Mouse (Mus musculus) ES-E14 (cell line): Measurements from ENCODE around the gene Hddc3.

ENCODE experiments used
- CHD2 ChIP-seq: IDR thresholded peaks from 2 replicates; pipeline ENCODE4 v1.6.1; 2014; ENCODE audit warnings: mild to moderate bottlenecking, low read depth, low read length, inconsistent platforms
- MAFK ChIP-seq: IDR thresholded peaks from 2 replicates; pipeline ENCODE4 v1.6.1; 2014; ENCODE audit warnings: mild to moderate bottlenecking, low read depth, low read length, inconsistent platforms; ENCODE audit not compliant: insufficient read depth

DNA sequence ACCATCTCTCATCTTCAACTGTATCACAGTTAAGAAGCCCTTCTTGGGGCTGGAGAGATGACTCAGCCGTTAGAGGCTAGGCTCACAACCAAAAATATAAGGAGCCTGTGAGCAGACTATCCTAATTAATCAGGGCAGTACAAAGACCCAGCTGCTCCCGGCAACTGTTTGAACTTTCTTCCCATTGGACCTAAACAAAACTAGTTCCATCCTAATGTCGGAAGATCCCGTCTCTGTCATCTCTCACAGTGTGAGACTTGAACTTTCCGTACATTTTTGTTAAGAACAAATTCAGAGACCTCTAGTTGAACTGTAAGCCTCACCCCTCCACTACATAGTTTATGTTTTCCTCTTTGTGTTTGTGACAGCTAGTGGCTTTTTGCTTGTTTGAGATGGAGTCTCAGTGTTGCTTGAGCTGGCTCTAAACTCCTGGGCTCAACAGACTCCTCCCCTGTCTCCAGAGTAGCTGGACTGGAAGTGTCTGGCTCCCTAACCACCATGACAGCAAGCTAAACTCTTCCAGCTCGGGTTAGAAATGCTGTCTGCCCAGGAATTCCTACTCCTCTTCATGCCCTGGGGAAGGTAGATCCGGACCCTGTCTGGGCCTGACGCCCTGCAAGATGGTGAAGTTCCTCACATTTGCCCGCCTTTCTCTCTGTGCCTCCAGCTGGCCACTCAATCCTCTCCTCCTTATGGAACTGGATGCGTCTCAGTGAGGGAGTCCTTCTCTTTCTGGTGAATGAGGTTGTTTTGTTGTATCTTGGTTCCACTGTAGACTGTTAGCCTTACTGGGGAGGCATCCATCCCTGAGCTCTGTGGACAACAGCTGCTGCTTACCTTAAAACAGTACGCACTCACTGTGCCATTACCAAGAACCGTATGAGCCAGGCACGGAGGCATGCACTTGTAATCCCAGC lies 5.0 kb downstream of the Hddc3 start:
- TF ChIP-seq CHD2 (no peak), MAFK (no peak)
